In genomic region chr8:57651689-57652455, GRCm38 (mm10) we compare ENCODE assay signal across 8 mouse cellular contexts. TPM values are rescaled to one million over a fixed set of nuclear protein-coding genes. Genes with fewer than 3 reads are reported as not detected.
DNase-seq lines count a peak whose midpoint lies in the region; ATAC-seq and TF ChIP-seq lines count a peak whose summit lies in the region.

No protein-coding gene starts in this region.

- intact Hi-C loops in heart, adult 2 months (cut with DNase I): loop anchor here (2.0 to 5.0 kb wide), 4 partner anchors 40 to 225 kb away; no protein-coding TSS in a partner anchor

- peaks cover 4% of the 10 kb centered on the region for H3K79me2 ChIP-seq in heart, adult 2 months (replicated peaks; ENCODE audit: control insufficient read depth, insufficient read depth, low read length)
- no peaks in the 10 kb centered on the region for H3K79me2 ChIP-seq in liver, adult 2 months (ENCODE audit: control insufficient read depth, insufficient read depth, low read length)
- peaks cover 20% of the 10 kb centered on the region for H3K79me2 ChIP-seq in myocyte (ENCODE audit: control insufficient read depth, insufficient read depth)

- H3K9ac ChIP-seq in embryonic facial prominence, embryonic 11.5 days (replicated peaks; ENCODE audit: low read length): peak overlapping the region; percentile 96
- peak overlapping the region; percentile 97 for H3K9ac ChIP-seq in heart, adult 2 months (ENCODE audit: low read depth, low read length)
- peak overlapping the region; percentile 95 for H3K9ac ChIP-seq in liver, adult 2 months (ENCODE audit: low read depth, low read length)

- peak; percentile 83 for ATAC-seq in embryonic facial prominence, embryonic 11.5 days (replicated peaks; ENCODE audit: insufficient number of reproducible peaks, low FRiP score, low TSS enrichment, low read depth)

- no peaks in the 10 kb centered on the region for H3K27me3 ChIP-seq in embryonic facial prominence, embryonic 11.5 days (ENCODE audit: control insufficient read depth, insufficient read depth, low read length)
- no peaks in the 10 kb centered on the region for H3K27me3 ChIP-seq in heart, adult 2 months (ENCODE audit: control insufficient read depth, insufficient read depth, low read length)
- no peaks in the 10 kb centered on the region for H3K27me3 ChIP-seq in kidney, adult 2 months (replicated peaks; ENCODE audit: control insufficient read depth, insufficient read depth, low read length)
- no peaks in the 10 kb centered on the region for H3K27me3 ChIP-seq in liver, adult 2 months (ENCODE audit: control insufficient read depth, insufficient read depth, low read length)
- H3K27me3 ChIP-seq in myocyte (ENCODE audit: control insufficient read depth, insufficient read depth, insufficient read length): no peaks in the 10 kb centered on the region

- under 1% methylated on average over 71 of the region's 91 CpGs for WGBS in embryonic facial prominence, embryonic 11.5 days
- under 1% methylated on average over 88 of the region's 91 CpGs for whole genome bisulfite sequencing in heart, adult 2 months
- under 1% methylated on average over 91 of the region's 91 CpGs for WGBS in kidney, adult 2 months
- WGBS in liver, adult 2 months: under 1% methylated on average over 90 of the region's 91 CpGs

- peak overlapping the region; percentile 83 for H3K4me2 ChIP-seq in embryonic facial prominence, embryonic 11.5 days (ENCODE audit: low read depth, low read length)
- H3K4me2 ChIP-seq in myocyte (ENCODE audit: low read depth): peak overlapping the region; percentile 81

- peak overlapping the region; percentile 91 for H3K27ac ChIP-seq in embryonic facial prominence, embryonic 11.5 days (replicated peaks; ENCODE audit: low read depth, low read length)
- H3K27ac ChIP-seq in heart, adult 2 months: peak overlapping the region; percentile 89
- H3K27ac ChIP-seq in kidney, adult 2 months (ENCODE audit: insufficient read depth, low read depth, low read length): peak overlapping the region; percentile 33
- peak overlapping the region; percentile 36 for H3K27ac ChIP-seq in liver, adult 2 months (replicated peaks; ENCODE audit: insufficient read depth, low read depth, low read length)

- H3K9me3 ChIP-seq in embryonic facial prominence, embryonic 11.5 days (replicated peaks; ENCODE audit: control insufficient read depth, low read length): no peaks in the 10 kb centered on the region

- no peak for TF ChIP-seq POLR2A in heart, adult 2 months (IDR thresholded peaks at IDR 0.05; ENCODE audit: insufficient read depth, low read depth, low read length)
- TF ChIP-seq POLR2A in kidney, adult 2 months (IDR thresholded peaks at IDR 0.05; ENCODE audit: low read depth, low read length): no peak
- no peak for TF ChIP-seq POLR2A in liver, adult 2 months (IDR thresholded peaks at IDR 0.05; ENCODE audit: extremely low read depth, insufficient read depth, low read length)
- TF ChIP-seq POLR2A in myocyte (IDR thresholded peaks at IDR 0.05; ENCODE audit: insufficient read length, low read depth): peak; percentile 37

- no peaks in the 10 kb centered on the region for H3K36me3 ChIP-seq in embryonic facial prominence, embryonic 11.5 days (replicated peaks; ENCODE audit: control insufficient read depth, insufficient read depth, low read depth, low read length)
- no peaks in the 10 kb centered on the region for H3K36me3 ChIP-seq in heart, adult 2 months (ENCODE audit: control insufficient read depth, insufficient read depth, low read length)
- no peaks in the 10 kb centered on the region for H3K36me3 ChIP-seq in kidney, adult 2 months (ENCODE audit: control insufficient read depth, insufficient read depth, low read length)
- H3K36me3 ChIP-seq in liver, adult 2 months (ENCODE audit: control insufficient read depth, insufficient read depth, low read length): no peaks in the 10 kb centered on the region
- no peaks in the 10 kb centered on the region for H3K36me3 ChIP-seq in myocyte (ENCODE audit: control insufficient read depth, insufficient read depth)

- DNase-seq in 3134 (ENCODE audit: extremely low read depth, insufficient read length, low spot score): peak; percentile 84
- peak; percentile 83 for DNase-seq in adrenal gland, postnatal 10 days
- DNase-seq in embryonic facial prominence, embryonic 11.5 days (ENCODE audit: low spot score): peak; percentile 74
- DNase-seq in heart, adult 2 months: peak; percentile 85 to 87
- DNase-seq in kidney, adult 2 months: peak; percentile 81
- peak; percentile 34 for DNase-seq in liver, adult 2 months (ENCODE audit: extremely low read depth, low read depth, low spot score)
- DNase-seq in spleen, postnatal 4 days (ENCODE audit: low spot score in 2 of 2): peak; percentile 59 to 82

- no peaks in the 10 kb centered on the region for H3K4me1 ChIP-seq in embryonic facial prominence, embryonic 11.5 days (ENCODE audit: control insufficient read depth, insufficient read depth, low read length)
- peaks cover 2% of the 10 kb centered on the region for H3K4me1 ChIP-seq in heart, adult 2 months (ENCODE audit: control insufficient read depth, insufficient read depth, low read length)
- H3K4me1 ChIP-seq in kidney, adult 2 months (ENCODE audit: control insufficient read depth, insufficient read depth, low read length): peaks cover 4% of the 10 kb centered on the region; the same call in 1 of the 2 replicates
- H3K4me1 ChIP-seq in liver, adult 2 months (ENCODE audit: control insufficient read depth, insufficient read depth, low read length): 0 out of 2 replicates have a peak, but pooled peaks cover 3% of the 10 kb centered on the region

- peak overlapping the region; percentile 91 for H3K4me3 ChIP-seq in embryonic facial prominence, embryonic 11.5 days (ENCODE audit: low read depth, low read length)
- H3K4me3 ChIP-seq in heart, adult 2 months: peak overlapping the region; percentile 90
- H3K4me3 ChIP-seq in kidney, adult 2 months (ENCODE audit: insufficient read depth, low read depth, low read length): peak overlapping the region; percentile 99
- H3K4me3 ChIP-seq in liver, adult 2 months (ENCODE audit: insufficient read depth, low read depth, low read length): peak overlapping the region; percentile 67
- peak overlapping the region; percentile 37 for H3K4me3 ChIP-seq in myocyte

- peak overlapping the region; percentile 91 for H3ac ChIP-seq in myocyte (ENCODE audit: control insufficient read depth, insufficient read length)

- TF ChIP-seq EP300 in heart, adult 2 months (IDR thresholded peaks at IDR 0.05; ENCODE audit: insufficient read depth, low read depth, low read length): no peak

- peak; percentile 2; the same call in 1 of the 2 replicates for TF ChIP-seq CTCF in heart, adult 2 months (IDR thresholded peaks at IDR 0.05)
- no peak for TF ChIP-seq CTCF in kidney, adult 2 months (conservative IDR thresholded peaks at IDR 0.05; ENCODE audit: insufficient read depth, insufficient read length, low read depth, low read length)
- TF ChIP-seq CTCF in liver, adult 2 months (IDR thresholded peaks at IDR 0.05; ENCODE audit: low read depth, low read length): no peak

TF ChIP-seq in myocyte, 11 proteins besides CTCF, POLR2A, EP300 and RAD21:
- TF ChIP-seq TCF12 (IDR thresholded peaks at IDR 0.05; ENCODE audit: insufficient read depth, poor library complexity, severe bottlenecking) (no peak), MYOD1 (IDR thresholded peaks at IDR 0.05; ENCODE audit: control insufficient read depth in 1 of 3, insufficient read length in 2 of 3, low read depth in 2 of 3) (peak in 1 of 3 experiments; percentile 44)
TF ChIP-seq in myocyte: peak in this region for 1.

RNA-seq across cellular contexts. Expression of gene Galnt7, which starts 1.0 kb away (rescaled TPM):
- total RNA-seq in adrenal gland, postnatal 10 days (2021): 10 to 100 TPM; 13.1 to 15.3 TPM
- polyA plus RNA-seq in embryonic facial prominence, embryonic 11.5 days (2014; fragmentation: Nextera tagmentation; extraction: Ambion mirVana): 18.2 and 18.9 TPM in 2 replicates
- 1 to 10 TPM; 4.5 to 4.8 TPM for total RNA-seq in heart, adult 2 months (2021)
- 1.7 and 4.3 TPM in 2 replicates for polyA plus RNA-seq in heart, adult 2 months (2012; rRNA removed)
- 2.7 and 3.1 TPM in 2 replicates for polyA plus RNA-seq in kidney, adult 2 months (2012; rRNA removed)
- total RNA-seq in liver, adult 2 months (2014; rRNA removed): 1.8 and 2.0 TPM in 2 replicates
- 0.12 and 0.61 TPM in 2 replicates for polyA plus RNA-seq in liver, adult 2 months (2012; rRNA removed)
- 3.1 TPM for polyA plus RNA-seq in myocyte (2012; fragmentation: generic; extraction: Trizol)

Comparison
In these comparisons a context has a peak if more than half of its experiments do, and no peak if none do; other contexts are left out.
1. Peak in every context shown above with its lines: DNase-seq, ATAC-seq, H3K4me3 ChIP-seq and H3K27ac ChIP-seq.
2. DNase-seq: peak in every context shown above with its lines; median percentile 86 in heart, adult 2 months; 84 in 3134; 83 in adrenal gland, postnatal 10 days; 81 in kidney, adult 2 months; 74 in embryonic facial prominence, embryonic 11.5 days; 70 in spleen, postnatal 4 days; 34 in liver, adult 2 months.
3. H3K27ac ChIP-seq: peak in every context shown above with its lines; median percentile 91 in embryonic facial prominence, embryonic 11.5 days; 89 in heart, adult 2 months; 36 in liver, adult 2 months; 33 in kidney, adult 2 months.
4. H3K4me3 ChIP-seq: peak in every context shown above with its lines; median percentile 99 in kidney, adult 2 months; 91 in embryonic facial prominence, embryonic 11.5 days; 90 in heart, adult 2 months; 67 in liver, adult 2 months; 37 in myocyte.